Mouse (Mus musculus) gastrocnemius, adult 8-10 months (tissue): Measurements from ENCODE around the gene Tssk1. TPM values are rescaled to one million over a fixed set of nuclear protein-coding genes. Genes with fewer than 3 reads are reported as not detected.

Experiments used
- DNase-seq, 2 experiments: peaks; one replicate each; pipeline ENCODE4 v3.0.0; 2022; ENCODE audit warnings: low spot score in 2 of 2
- total RNA-seq, 4 experiments: library from RNA; stranded (reverse); gene quantifications; 2 replicates each; pipeline ENCODE4 v1.2.4; 2022

Tssk1 gene
- total RNA-seq, 4 experiments from 2014 or later, result 0.07 TPM; not detected in 3

DNA sequence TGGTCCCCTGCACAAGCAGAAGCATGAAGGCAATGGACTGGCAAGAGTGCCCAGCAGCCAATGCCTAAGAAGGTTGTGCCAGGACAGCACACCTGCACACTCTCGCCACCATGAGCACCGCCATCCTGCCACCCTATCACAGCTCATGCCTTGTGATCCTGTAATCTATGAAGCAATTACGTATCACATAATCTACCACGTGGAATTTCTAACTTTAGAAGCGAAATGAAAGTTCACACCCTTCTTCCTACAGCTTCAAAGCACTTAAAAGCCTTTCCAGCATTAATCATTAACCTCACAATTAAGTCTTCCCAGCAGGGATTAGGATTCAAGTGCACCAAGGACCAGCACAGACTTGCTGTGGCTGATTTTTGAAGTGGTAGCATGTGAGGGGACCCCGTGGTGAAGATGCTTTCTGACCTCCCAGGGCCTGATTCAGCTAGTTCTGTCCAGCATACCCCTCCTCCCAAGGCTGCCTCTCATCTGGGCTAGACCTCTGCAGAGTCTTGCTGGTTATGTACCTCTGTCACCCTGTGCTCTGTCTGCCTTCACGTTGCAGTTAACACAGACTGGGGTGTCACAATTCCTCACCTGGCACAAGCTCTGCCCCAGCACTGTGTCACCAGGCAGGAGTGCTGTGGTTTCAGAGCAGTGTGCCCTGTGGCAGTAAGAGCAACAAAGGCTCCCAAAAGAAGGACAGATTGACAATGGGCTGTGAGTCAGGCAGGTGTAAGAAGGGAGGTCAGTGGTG is 51.2 kb downstream of the Tssk1 start:
- no peak for DNase-seq

Other genes with a start within 250 kb of the Tssk1 start
- gene Ccdc74a, start 247.8 kb upstream of the Tssk1 start, total RNA-seq, result under 1 TPM in 2 of 4 experiments, not detected in 2; 0.41 to 0.81 TPM
- 10 to 100 TPM; 11.7 to 16.7 (median 14.4) TPM for gene Med15, start 161.3 kb upstream of the Tssk1 start, total RNA-seq
- 10 to 100 TPM; 20.1 to 30.6 (median 25.4) TPM for gene Klhl22, start 134.6 kb upstream of the Tssk1 start, total RNA-seq
- 1 to 10 TPM; 1.1 to 3.3 (median 2.4) TPM for gene Scarf2, start 96.9 kb upstream of the Tssk1 start, total RNA-seq
- not detected for gene B830017H08Rik, start 61.1 kb upstream of the Tssk1 start, total RNA-seq
- gene Car15, start 55.9 kb upstream of the Tssk1 start, total RNA-seq, result 1 to 10 TPM in 2 of 4 experiments, under 1 TPM in 2; 0.46 to 1.1 (median 0.81) TPM
- gene Gm20518, start 2.6 kb upstream of the Tssk1 start, total RNA-seq, result under 1 TPM; 0.10 to 0.13 (median 0.12) TPM
- 10 to 100 TPM; 19.1 to 22.8 (median 20.5) TPM for gene Dgcr2, start 4.3 kb downstream of the Tssk1 start, total RNA-seq
- gene Tssk2, start 4.4 kb downstream of the Tssk1 start, total RNA-seq, result not detected
- gene Ess2, start 17.1 kb downstream of the Tssk1 start, total RNA-seq, result 1 to 10 TPM; 6.0 to 6.6 (median 6.2) TPM
- not detected for gene Gsc2, start 20.8 kb downstream of the Tssk1 start, total RNA-seq
- 1 to 10 TPM; 1.1 to 6.7 (median 3.7) TPM for gene Slc25a1, start 34.0 kb downstream of the Tssk1 start, total RNA-seq
- not detected for gene Vpreb2, start 86.2 kb downstream of the Tssk1 start, total RNA-seq
- gene Dgcr6, start 158.6 kb downstream of the Tssk1 start, total RNA-seq, result 10 to 100 TPM; 48.2 to 56.8 (median 51.2) TPM
- gene Prodh, start 196.0 kb downstream of the Tssk1 start, total RNA-seq, result 10 to 100 TPM in 2 of 4 experiments, 1 to 10 TPM in 2; 7.8 to 16.8 (median 9.7) TPM
- gene Rtn4r, start 233.4 kb downstream of the Tssk1 start, total RNA-seq, result under 1 TPM in 1 of 4 experiments, not detected in 3; 0.15 TPM